Mouse (Mus musculus) layer of hippocampus, adult 9-11 months (tissue): Measurements from ENCODE around the gene Fam19a3.
A peak's percentile ranks its signal among the peaks of the same experiment; 100 is the strongest.
"Not testable (repeated sequence)": the region's sequence is repeated elsewhere in the genome, so short reads cannot be mapped to it uniquely, and the experiment has no call there.

Experiments
- DNase-seq: peaks from one replicate; pipeline ENCODE4 v3.0.0; 2022

The Fam19a3 gene

GRCm38 (mm10) chr3:104781471-104781903 lies at the start of gene Fam19a3:
TSS of gene Fam19a3 (minus strand) at chr3:104781840.
- no peak for DNase-seq

GRCm38 (mm10) chr3:104822413-104822812 lies 40.8 kb upstream of the Fam19a3 start:
- DNase-seq = no peak

GRCm38 (mm10) chr3:104820426-104820825 lies 38.8 kb upstream of the Fam19a3 start:
- DNase-seq = no peak

- DNase-seq = no peak
Observed at GRCm38 (mm10) chr3:104818749-104819134, 37.1 kb upstream of the Fam19a3 start.

- DNase-seq = peak; percentile 41
Observed at GRCm38 (mm10) chr3:104817991-104818748, 36.5 kb upstream of the Fam19a3 start, which contains the start of gene Mov10. TSS of gene Mov10 (minus strand) at chr3:104818563.

- peak; percentile 26 for DNase-seq
Observed at GRCm38 (mm10) chr3:104817481-104817990, 35.9 kb upstream of the Fam19a3 start.

- no peak for DNase-seq
Observed at GRCm38 (mm10) chr3:104816130-104816529, 34.5 kb upstream of the Fam19a3 start.

- DNase-seq = no peak
Observed at GRCm38 (mm10) chr3:104815346-104815745, 33.7 kb upstream of the Fam19a3 start.

GRCm38 (mm10) chr3:104814746-104815145 lies 33.1 kb upstream of the Fam19a3 start:
- no peak for DNase-seq

- DNase-seq = not testable (repeated sequence)
Observed at GRCm38 (mm10) chr3:104813227-104813626, 31.6 kb upstream of the Fam19a3 start.

- DNase-seq = no peak
Observed at GRCm38 (mm10) chr3:104812254-104812653, 30.6 kb upstream of the Fam19a3 start.

GRCm38 (mm10) chr3:104811752-104812151 lies 30.1 kb upstream of the Fam19a3 start:
- DNase-seq = no peak

GRCm38 (mm10) chr3:104805539-104805938 lies 23.9 kb upstream of the Fam19a3 start:
- no peak for DNase-seq

GRCm38 (mm10) chr3:104804312-104804711 lies 22.7 kb upstream of the Fam19a3 start:
- no peak for DNase-seq

GRCm38 (mm10) chr3:104801481-104801880 lies 19.8 kb upstream of the Fam19a3 start:
- DNase-seq = no peak

GRCm38 (mm10) chr3:104800681-104801080 lies 19.0 kb upstream of the Fam19a3 start:
- DNase-seq = no peak

GRCm38 (mm10) chr3:104796430-104797082 lies 14.9 kb upstream of the Fam19a3 start:
- DNase-seq = no peak

- no peak for DNase-seq
Observed at GRCm38 (mm10) chr3:104795661-104796340, 14.2 kb upstream of the Fam19a3 start.

GRCm38 (mm10) chr3:104794953-104795470 lies 13.4 kb upstream of the Fam19a3 start:
- DNase-seq = no peak

- DNase-seq = peak; percentile 92
Observed at GRCm38 (mm10) chr3:104793871-104794828, 12.5 kb upstream of the Fam19a3 start.

GRCm38 (mm10) chr3:104792360-104793270 lies 11.0 kb upstream of the Fam19a3 start:
- DNase-seq = no peak
